8 mouse cellular contexts compared by ENCODE assay signal in the genomic region with DNA sequence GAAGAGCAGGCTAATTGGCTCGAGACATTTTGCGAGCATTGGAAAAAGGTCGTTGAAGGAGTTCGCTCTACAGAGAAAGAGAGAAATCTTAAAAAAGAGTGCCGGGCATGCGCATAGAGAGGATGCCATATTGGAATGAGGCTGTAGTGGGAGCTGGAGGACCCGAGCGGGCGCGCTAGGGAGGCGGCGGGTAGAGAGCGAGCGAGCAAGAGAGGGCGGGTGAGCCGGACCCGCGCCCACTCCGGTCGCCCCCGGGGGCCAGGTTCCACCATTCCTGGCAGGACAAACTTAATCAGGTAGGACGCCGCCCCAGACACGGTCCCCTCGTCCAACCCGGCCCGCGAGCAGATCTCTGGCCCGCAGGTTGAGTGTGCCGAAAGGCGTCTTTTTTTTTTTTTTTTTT. TPM values are rescaled to one million over a fixed set of nuclear protein-coding genes. Genes with fewer than 3 reads are reported as not detected.
DNase-seq lines count a peak whose midpoint lies in the region; ATAC-seq and TF ChIP-seq lines count a peak whose summit lies in the region.

No protein-coding gene starts in this region.

- TF ChIP-seq CTCF in ES-Bruce4 (IDR thresholded peaks at IDR 0.05; ENCODE audit: low read depth, low read length): no peak
- peak; percentile 30; the same call in 1 of the 2 replicates for TF ChIP-seq CTCF in olfactory bulb, adult 2 months (IDR thresholded peaks at IDR 0.05; ENCODE audit: insufficient read depth, low read depth, low read length)

- no peaks in the 10 kb centered on the region for H3K36me3 ChIP-seq in ES-Bruce4 (ENCODE audit: control insufficient read depth, insufficient read depth, low read length, poor library complexity, severe bottlenecking)
- no peaks in the 10 kb centered on the region for H3K36me3 ChIP-seq in forebrain, embryonic 14.5 days (ENCODE audit: control insufficient read depth, insufficient read depth, low read length)
- H3K36me3 ChIP-seq in lung, embryonic 15.5 days: no peaks in the 10 kb centered on the region

- no peak for TF ChIP-seq EP300 in ES-Bruce4 (IDR thresholded peaks at IDR 0.05; ENCODE audit: insufficient read depth, low read depth, low read length)

- under 1% methylated on average over 30 of the region's 31 CpGs for WGBS in forebrain, embryonic 14.5 days
- WGBS in lung, embryonic 15.5 days: 0% methylated on average over 31 of the region's 31 CpGs
- WGBS in olfactory bulb, adult 2 months: under 1% methylated on average over 31 of the region's 31 CpGs

- no peaks in the 10 kb centered on the region for H3K9me3 ChIP-seq in ES-Bruce4 (replicated peaks; ENCODE audit: control insufficient read depth, insufficient read depth, low read length, poor library complexity, severe bottlenecking)
- no peaks in the 10 kb centered on the region for H3K9me3 ChIP-seq in forebrain, embryonic 14.5 days (replicated peaks; ENCODE audit: control insufficient read depth, low read length)
- H3K9me3 ChIP-seq in lung, embryonic 15.5 days: no peaks in the 10 kb centered on the region

- peaks cover 19% of the 10 kb centered on the region for H3K27me3 ChIP-seq in ES-Bruce4 (ENCODE audit: control insufficient read depth, insufficient read depth, low read length, poor library complexity, severe bottlenecking)
- H3K27me3 ChIP-seq in forebrain, embryonic 14.5 days (replicated peaks; ENCODE audit: control insufficient read depth, insufficient read depth, low read length): peaks cover 63% of the 10 kb centered on the region
- H3K27me3 ChIP-seq in lung, embryonic 15.5 days: peaks cover 75% of the 10 kb centered on the region

- no peaks in the 10 kb centered on the region for H3K4me1 ChIP-seq in ES-Bruce4 (ENCODE audit: control insufficient read depth, insufficient read depth, low read length)
- H3K4me1 ChIP-seq in forebrain, embryonic 14.5 days (ENCODE audit: control insufficient read depth, insufficient read depth, low read length): peaks cover 14% of the 10 kb centered on the region
- peaks cover 22% of the 10 kb centered on the region for H3K4me1 ChIP-seq in lung, embryonic 15.5 days
- H3K4me1 ChIP-seq in olfactory bulb, adult 2 months (ENCODE audit: control insufficient read depth, insufficient read depth, low read length): peaks cover 16% of the 10 kb centered on the region

- DNase-seq in c-Kit-positive CD71-negative TER-119-negative erythroid progenitor cells, embryonic 14.5 days (ENCODE audit: low read depth): peak; percentile 62
- peak; percentile 90 for DNase-seq in forebrain, embryonic 14.5 days (ENCODE audit: low spot score)
- peak; percentile 75 to 79 for DNase-seq in heart, postnatal 10 days
- DNase-seq in kidney, postnatal 4 days: peak; percentile 83 to 87
- peak; percentile 42 to 61 for DNase-seq in thymus, postnatal 10 days (ENCODE audit: low spot score in 2 of 2)

- intact Hi-C loops in heart, postnatal 10 days (cut with DNase I): no loop called here

- peak overlapping the region; percentile 78 for H3K4me3 ChIP-seq in ES-Bruce4 (ENCODE audit: low read depth, low read length)
- peak overlapping the region; percentile 51 for H3K4me3 ChIP-seq in forebrain, embryonic 14.5 days (ENCODE audit: low read depth, low read length)
- peak overlapping the region; percentile 66 for H3K4me3 ChIP-seq in lung, embryonic 15.5 days
- H3K4me3 ChIP-seq in olfactory bulb, adult 2 months (ENCODE audit: insufficient read depth, low read depth, low read length): peak overlapping the region; percentile 86

- no peak overlapping the region for H3K27ac ChIP-seq in ES-Bruce4 (ENCODE audit: insufficient read depth, low read length)
- no peak overlapping the region for H3K27ac ChIP-seq in forebrain, embryonic 14.5 days (ENCODE audit: low read depth, low read length)
- no peak overlapping the region for H3K27ac ChIP-seq in lung, embryonic 15.5 days
- no peak overlapping the region for H3K27ac ChIP-seq in olfactory bulb, adult 2 months (ENCODE audit: insufficient read depth, low read depth, low read length)

- H3K9ac ChIP-seq in ES-Bruce4 (ENCODE audit: low read depth, poor library complexity, severe bottlenecking): peak overlapping the region; percentile 75
- peak overlapping the region; percentile 57 for H3K9ac ChIP-seq in forebrain, embryonic 14.5 days (ENCODE audit: low read length)
- H3K9ac ChIP-seq in lung, embryonic 15.5 days: peak overlapping the region; percentile 54

- ATAC-seq in forebrain, embryonic 14.5 days: peak; percentile 82
- peak; percentile 78; the same call in 1 of the 2 replicates for ATAC-seq in lung, embryonic 15.5 days (ENCODE audit: borderline replicate concordance, extremely low read depth, low FRiP score, low TSS enrichment)

- no peak for TF ChIP-seq POLR2A in ES-Bruce4 (IDR thresholded peaks at IDR 0.05; ENCODE audit: insufficient read depth, low read length)
- TF ChIP-seq POLR2A in olfactory bulb, adult 2 months (IDR thresholded peaks at IDR 0.05; ENCODE audit: insufficient read depth, low read depth, low read length): no peak

- peak overlapping the region; percentile 96 for H3K4me2 ChIP-seq in forebrain, embryonic 14.5 days (ENCODE audit: low read length)
- peak overlapping the region; percentile 99 for H3K4me2 ChIP-seq in lung, embryonic 15.5 days

RNA-seq across cellular contexts. Expression of a gene that starts 2.0 kb away (rescaled TPM):
- polyA plus RNA-seq in ES-Bruce4 (2011; ENCODE audit: insufficient read depth, insufficient read length, low read depth, missing spikeins): 93.4 and 103 TPM in 2 replicates
- 1.8 and 2.2 TPM in 2 replicates for polyA plus RNA-seq in forebrain, embryonic 14.5 days (2014; fragmentation: Nextera tagmentation; extraction: Ambion mirVana)
- total RNA-seq in heart, postnatal 10 days (2021): 1 to 10 TPM in 1 of 2 experiments, under 1 TPM in 1; 0.91 to 1.4 TPM
- polyA plus RNA-seq in lung, embryonic 15.5 days (2015; fragmentation: Nextera tagmentation; extraction: Ambion mirVana): 1.4 and 2.0 TPM in 2 replicates
- polyA plus RNA-seq in olfactory bulb, adult 2 months (2012; ENCODE audit: insufficient read depth, insufficient read length, low replicate concordance, missing spikeins): not detected in 2 replicates

Comparison
In these comparisons a context has a peak if more than half of its experiments do, and no peak if none do; other contexts are left out.
1. RNA of a gene that starts 2.0 kb away (polyA plus RNA-seq): 93.4 to 103 TPM in ES-Bruce4; 1.4 to 2.0 TPM in lung, embryonic 15.5 days, 1.8 to 2.2 TPM in forebrain, embryonic 14.5 days and not detected in olfactory bulb, adult 2 months; every median in the first group is over 10 times any median in the second.
2. Peak in every context shown above with its lines, with median percentiles within 50 percentile points of each other: H3K4me3 ChIP-seq, H3K9ac ChIP-seq and DNase-seq.